Mouse (Mus musculus): ENCODE measurements around the gene Ranbp2.

GRCm38 (mm10) chr10:58497320-58498284 lies 50.9 kb downstream of the Ranbp2 start, which contains the start of gene Ccdc138:
- TF ChIP-seq POLR2A (IDR thresholded peaks at IDR 0.05; ENCODE audit: control insufficient read depth, extremely low read depth, insufficient read depth, low read length, poor library complexity) = peak; percentile 68; the same call in 1 of the 2 replicates
- TF ChIP-seq CTCF (IDR thresholded peaks at IDR 0.05; ENCODE audit: borderline replicate concordance, control insufficient read depth, extremely low read depth, insufficient read depth, low read length, poor library complexity) = peak; percentile 86
